Mouse (Mus musculus): ENCODE measurements around the gene Olfr352. TPM values are rescaled to one million over a fixed set of nuclear protein-coding genes. Genes with fewer than 3 reads are reported as not detected.

The Olfr352 gene
- polyA plus RNA-seq (2012; rRNA removed) = not detected in 2 replicates

DNA sequence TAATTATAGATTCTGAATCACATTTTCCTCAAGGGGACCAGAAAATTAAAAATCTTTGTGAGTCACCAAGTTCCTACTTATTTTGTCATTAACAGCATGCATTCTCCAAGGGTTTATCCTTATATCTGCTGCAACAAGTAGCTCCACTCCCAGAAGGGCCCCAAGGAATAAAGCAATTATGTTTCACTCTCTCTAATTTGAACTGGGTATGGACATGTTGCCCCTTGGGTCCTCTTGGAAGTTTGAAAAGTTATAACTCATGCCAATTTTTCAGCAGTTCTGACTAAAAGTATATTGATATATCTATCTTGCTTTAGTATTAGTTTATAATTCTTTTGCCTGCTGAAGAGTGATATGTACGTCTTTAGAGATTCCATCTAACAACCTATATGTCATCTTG is at the start of gene Olfr352:
TSS of gene Olfr352 (plus strand) at position 301 of the 400 bp plus-strand sequence.
- H3K27ac ChIP-seq (ENCODE audit: insufficient read depth, low read depth, low read length) = no peak within 1 kb of the TSS
- H3K4me3 ChIP-seq (ENCODE audit: insufficient read depth, low read depth, low read length) = no peak within 1 kb of the TSS
- TF ChIP-seq CTCF (conservative IDR thresholded peaks at IDR 0.05; ENCODE audit: insufficient read depth, insufficient read length, low read depth, low read length) (no peak), POLR2A (IDR thresholded peaks at IDR 0.05; ENCODE audit: low read depth, low read length) (no peak)
- no peak for DNase-seq
- H3K4me1 ChIP-seq (ENCODE audit: control insufficient read depth, insufficient read depth, low read length) = no peaks in the 10 kb centered on the region
- H3K27me3 ChIP-seq (replicated peaks; ENCODE audit: control insufficient read depth, insufficient read depth, low read length) = no peaks in the 10 kb centered on the region
- no peaks in the 10 kb centered on the region for H3K36me3 ChIP-seq (ENCODE audit: control insufficient read depth, insufficient read depth, low read length)
- 79% methylated on average over 1 of the region's 1 CpGs for WGBS

DNA sequence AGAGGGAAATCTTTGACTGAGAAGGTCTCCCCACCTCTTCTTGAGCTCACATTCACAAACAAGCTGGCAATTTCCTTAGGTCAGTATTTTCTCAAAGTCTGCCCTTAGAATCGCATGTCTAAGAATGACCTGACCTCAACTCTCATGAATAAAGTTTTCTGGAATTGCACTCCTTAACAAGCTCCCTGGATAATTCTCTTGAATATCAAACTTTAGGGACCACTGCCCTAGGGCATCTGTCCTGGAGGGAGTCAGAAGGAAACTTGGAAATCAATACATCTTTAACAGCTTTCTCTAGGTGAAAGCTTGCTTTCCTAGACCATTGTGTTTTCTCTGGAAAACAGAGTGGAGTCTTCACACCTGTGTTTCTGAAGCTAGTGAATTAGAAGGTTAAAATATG is 22.2 kb upstream of the Olfr352 start, which contains the start of gene Olfr350:
TSS of gene Olfr350 (plus strand) at position 301 of the 400 bp plus-strand sequence.
- H3K4me1 ChIP-seq (ENCODE audit: control insufficient read depth, insufficient read depth, low read length) = no peaks in the 10 kb centered on the region
- TF ChIP-seq CTCF (conservative IDR thresholded peaks at IDR 0.05; ENCODE audit: insufficient read depth, insufficient read length, low read depth, low read length) (no peak), POLR2A (IDR thresholded peaks at IDR 0.05; ENCODE audit: low read depth, low read length) (no peak)
- H3K27me3 ChIP-seq (replicated peaks; ENCODE audit: control insufficient read depth, insufficient read depth, low read length) = no peaks in the 10 kb centered on the region
- no peak for DNase-seq
- 87% methylated on average over 1 of the region's 1 CpGs for WGBS
- H3K4me3 ChIP-seq (ENCODE audit: insufficient read depth, low read depth, low read length) = no peak within 1 kb of the TSS
- no peaks in the 10 kb centered on the region for H3K36me3 ChIP-seq (ENCODE audit: control insufficient read depth, insufficient read depth, low read length)
- no peak within 1 kb of the TSS for H3K27ac ChIP-seq (ENCODE audit: insufficient read depth, low read depth, low read length)

DNA sequence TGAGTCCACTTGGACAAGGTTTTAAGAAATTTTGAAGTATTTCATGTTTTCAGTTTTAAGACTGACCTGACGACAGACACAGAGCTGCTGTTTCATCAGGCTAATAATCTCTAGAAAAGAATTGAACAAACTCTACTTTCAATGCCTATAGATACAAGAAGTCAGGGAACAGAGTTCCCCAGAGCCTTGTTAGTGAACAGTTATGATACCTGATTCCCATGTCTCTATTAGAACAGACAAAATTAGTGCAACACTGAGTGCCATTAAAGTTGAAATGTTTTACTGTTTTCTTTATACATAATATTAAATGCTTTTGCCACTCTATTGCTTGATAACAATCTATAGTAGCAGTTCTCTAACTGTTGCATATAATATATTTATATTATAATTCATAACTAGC is 5.7 kb upstream of the Olfr352 start, which contains the start of gene Olfr351:
TSS of gene Olfr351 (minus strand) at position 101 of the 400 bp plus-strand sequence.
- no peaks in the 10 kb centered on the region for H3K27me3 ChIP-seq (replicated peaks; ENCODE audit: control insufficient read depth, insufficient read depth, low read length)
- WGBS = 81% methylated on average over 1 of the region's 1 CpGs
- H3K4me1 ChIP-seq (ENCODE audit: control insufficient read depth, insufficient read depth, low read length) = no peaks in the 10 kb centered on the region
- no peak within 1 kb of the TSS for H3K27ac ChIP-seq (ENCODE audit: insufficient read depth, low read depth, low read length)
- DNase-seq = no peak
- no peak within 1 kb of the TSS for H3K4me3 ChIP-seq (ENCODE audit: insufficient read depth, low read depth, low read length)
- no peaks in the 10 kb centered on the region for H3K36me3 ChIP-seq (ENCODE audit: control insufficient read depth, insufficient read depth, low read length)
- TF ChIP-seq POLR2A (IDR thresholded peaks at IDR 0.05; ENCODE audit: low read depth, low read length) = no peak
- TF ChIP-seq CTCF (conservative IDR thresholded peaks at IDR 0.05; ENCODE audit: insufficient read depth, insufficient read length, low read depth, low read length) = no peak

DNA sequence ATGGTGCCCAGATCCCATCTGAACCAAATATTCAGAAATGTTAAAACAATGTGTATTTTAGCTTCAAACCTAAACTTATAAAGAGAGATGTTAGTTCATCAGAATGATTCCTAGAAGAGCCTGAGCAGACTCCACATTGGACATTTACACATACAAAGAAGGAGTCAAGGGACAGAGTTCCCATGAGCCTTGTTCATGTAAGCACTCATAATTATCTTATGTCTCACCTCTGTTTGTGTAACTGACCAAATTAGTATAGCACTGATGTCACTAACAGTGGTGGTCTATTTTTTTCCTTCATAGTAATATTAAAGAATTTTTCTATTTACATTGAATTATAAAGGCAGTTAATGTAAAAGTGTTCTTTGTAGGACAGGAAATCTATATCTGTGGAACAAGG is 24.6 kb downstream of the Olfr352 start, which contains the start of gene Olfr353:
TSS of gene Olfr353 (minus strand) at position 101 of the 400 bp plus-strand sequence.
- no peaks in the 10 kb centered on the region for H3K36me3 ChIP-seq (ENCODE audit: control insufficient read depth, insufficient read depth, low read length)
- no peaks in the 10 kb centered on the region for H3K27me3 ChIP-seq (replicated peaks; ENCODE audit: control insufficient read depth, insufficient read depth, low read length)
- no peak within 1 kb of the TSS for H3K27ac ChIP-seq (ENCODE audit: insufficient read depth, low read depth, low read length)
- no peaks in the 10 kb centered on the region for H3K4me1 ChIP-seq (ENCODE audit: control insufficient read depth, insufficient read depth, low read length)
- no peak for TF ChIP-seq CTCF (conservative IDR thresholded peaks at IDR 0.05; ENCODE audit: insufficient read depth, insufficient read length, low read depth, low read length)
- no peak for TF ChIP-seq POLR2A (IDR thresholded peaks at IDR 0.05; ENCODE audit: low read depth, low read length)
- no peak for DNase-seq
- H3K4me3 ChIP-seq (ENCODE audit: insufficient read depth, low read depth, low read length) = no peak within 1 kb of the TSS

DNA sequence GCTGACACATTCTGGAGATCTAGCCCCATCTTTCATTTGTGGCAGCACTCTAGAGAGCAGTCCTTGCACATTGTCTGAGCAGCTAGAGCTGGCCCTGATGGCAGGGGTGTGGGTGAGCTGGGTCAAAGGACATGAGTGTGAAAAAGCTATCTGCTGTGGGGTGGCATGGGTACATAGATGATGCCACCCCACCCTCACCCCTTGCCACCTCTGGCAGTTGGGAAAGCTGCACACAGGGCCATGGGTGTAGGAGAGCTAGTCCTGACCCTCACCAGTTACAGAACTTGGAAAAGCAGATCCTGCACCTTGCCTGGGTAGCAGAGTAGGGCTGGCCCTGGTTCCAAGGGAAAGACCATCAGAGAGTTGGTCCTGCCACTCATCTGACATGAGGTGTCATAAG is 28.9 kb downstream of the Olfr352 start:
- Histone ChIP-seq H3K36me3 (ENCODE audit: control insufficient read depth, insufficient read depth, low read length) (no peaks in the 10 kb centered on the region), H3K4me3 (ENCODE audit: insufficient read depth, low read depth, low read length) (no peak overlapping the region), H3K27me3 (replicated peaks; ENCODE audit: control insufficient read depth, insufficient read depth, low read length) (no peaks in the 10 kb centered on the region), H3K27ac (ENCODE audit: insufficient read depth, low read depth, low read length) (no peak overlapping the region), H3K4me1 (ENCODE audit: control insufficient read depth, insufficient read depth, low read length) (no peaks in the 10 kb centered on the region)
- no peak for DNase-seq
- TF ChIP-seq CTCF (conservative IDR thresholded peaks at IDR 0.05; ENCODE audit: insufficient read depth, insufficient read length, low read depth, low read length) (no peak), POLR2A (IDR thresholded peaks at IDR 0.05; ENCODE audit: low read depth, low read length) (no peak)

DNA sequence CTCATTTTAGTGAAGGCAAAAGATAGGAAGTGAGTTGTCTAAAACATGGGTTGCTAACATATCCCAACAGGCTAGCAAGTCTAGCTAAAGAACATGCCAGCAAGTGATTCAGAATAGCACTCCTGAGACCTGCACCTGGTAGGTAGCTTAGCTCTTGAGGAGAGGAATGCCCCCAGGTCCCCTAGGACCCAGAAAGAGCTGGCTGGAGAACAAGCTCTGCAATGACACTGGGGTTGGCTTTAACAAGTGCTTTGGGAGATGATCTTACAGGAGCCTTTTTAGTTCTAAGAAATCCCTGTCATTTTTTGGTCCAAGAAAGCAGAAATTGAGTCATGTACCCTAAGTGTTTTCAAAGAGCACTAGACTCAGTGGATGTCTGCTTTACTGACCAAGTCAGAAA is 37.1 kb downstream of the Olfr352 start, which contains the start of gene Olfr354:
TSS of gene Olfr354 (plus strand) at position 301 of the 400 bp plus-strand sequence.
- TF ChIP-seq POLR2A (IDR thresholded peaks at IDR 0.05; ENCODE audit: low read depth, low read length) (no peak), CTCF (conservative IDR thresholded peaks at IDR 0.05; ENCODE audit: insufficient read depth, insufficient read length, low read depth, low read length) (no peak)
- no peaks in the 10 kb centered on the region for H3K27me3 ChIP-seq (replicated peaks; ENCODE audit: control insufficient read depth, insufficient read depth, low read length)
- no peaks in the 10 kb centered on the region for H3K36me3 ChIP-seq (ENCODE audit: control insufficient read depth, insufficient read depth, low read length)
- no peak for DNase-seq
- no peaks in the 10 kb centered on the region for H3K4me1 ChIP-seq (ENCODE audit: control insufficient read depth, insufficient read depth, low read length)
- no peak within 1 kb of the TSS for H3K4me3 ChIP-seq (ENCODE audit: insufficient read depth, low read depth, low read length)
- no peak within 1 kb of the TSS for H3K27ac ChIP-seq (ENCODE audit: insufficient read depth, low read depth, low read length)

Other genes with a start within 250 kb of the Olfr352 start
- not detected in 2 replicates for gene Olfr345, start 228.4 kb upstream of the Olfr352 start, polyA plus RNA-seq (2012; rRNA removed)
- not detected in 2 replicates for gene Olfr346, start 182.7 kb upstream of the Olfr352 start, polyA plus RNA-seq (2012; rRNA removed)
- not detected in 2 replicates for gene Olfr347, start 136.6 kb upstream of the Olfr352 start, polyA plus RNA-seq (2012; rRNA removed)
- not detected in 2 replicates for gene Olfr348, start 84.2 kb upstream of the Olfr352 start, polyA plus RNA-seq (2012; rRNA removed)
- not detected in 2 replicates for gene Olfr50, start 77.9 kb upstream of the Olfr352 start, polyA plus RNA-seq (2012; rRNA removed)
- not detected in 2 replicates for gene Olfr3, start 51.4 kb upstream of the Olfr352 start, polyA plus RNA-seq (2012; rRNA removed)
- not detected in 2 replicates for gene Olfr350, start 22.1 kb upstream of the Olfr352 start, polyA plus RNA-seq (2012; rRNA removed)
- not detected in 2 replicates for gene Olfr351, start 5.8 kb upstream of the Olfr352 start, polyA plus RNA-seq (2012; rRNA removed)
- gene Olfr353, start 24.5 kb downstream of the Olfr352 start, polyA plus RNA-seq (2012; rRNA removed) = not detected in 2 replicates
- gene Olfr354, start 37.2 kb downstream of the Olfr352 start, polyA plus RNA-seq (2012; rRNA removed) = not detected in 2 replicates
- not detected in 2 replicates for gene Olfr355, start 60.4 kb downstream of the Olfr352 start, polyA plus RNA-seq (2012; rRNA removed)
- not detected in 2 replicates for gene Olfr356, start 68.7 kb downstream of the Olfr352 start, polyA plus RNA-seq (2012; rRNA removed)
- not detected in 2 replicates for gene Olfr357, start 125.4 kb downstream of the Olfr352 start, polyA plus RNA-seq (2012; rRNA removed)
- gene Olfr358, start 140.9 kb downstream of the Olfr352 start, polyA plus RNA-seq (2012; rRNA removed) = not detected in 2 replicates
- gene Olfr360, start 197.3 kb downstream of the Olfr352 start, polyA plus RNA-seq (2012; rRNA removed) = not detected in 2 replicates
- not detected in 2 replicates for gene Olfr361, start 220.8 kb downstream of the Olfr352 start, polyA plus RNA-seq (2012; rRNA removed)
- gene Olfr362, start 249.4 kb downstream of the Olfr352 start, polyA plus RNA-seq (2012; rRNA removed) = not detected in 2 replicates

All from kidney, adult 2 months (tissue).